Mouse (Mus musculus): Measurements from ENCODE around the gene Tmem246.

DNA sequence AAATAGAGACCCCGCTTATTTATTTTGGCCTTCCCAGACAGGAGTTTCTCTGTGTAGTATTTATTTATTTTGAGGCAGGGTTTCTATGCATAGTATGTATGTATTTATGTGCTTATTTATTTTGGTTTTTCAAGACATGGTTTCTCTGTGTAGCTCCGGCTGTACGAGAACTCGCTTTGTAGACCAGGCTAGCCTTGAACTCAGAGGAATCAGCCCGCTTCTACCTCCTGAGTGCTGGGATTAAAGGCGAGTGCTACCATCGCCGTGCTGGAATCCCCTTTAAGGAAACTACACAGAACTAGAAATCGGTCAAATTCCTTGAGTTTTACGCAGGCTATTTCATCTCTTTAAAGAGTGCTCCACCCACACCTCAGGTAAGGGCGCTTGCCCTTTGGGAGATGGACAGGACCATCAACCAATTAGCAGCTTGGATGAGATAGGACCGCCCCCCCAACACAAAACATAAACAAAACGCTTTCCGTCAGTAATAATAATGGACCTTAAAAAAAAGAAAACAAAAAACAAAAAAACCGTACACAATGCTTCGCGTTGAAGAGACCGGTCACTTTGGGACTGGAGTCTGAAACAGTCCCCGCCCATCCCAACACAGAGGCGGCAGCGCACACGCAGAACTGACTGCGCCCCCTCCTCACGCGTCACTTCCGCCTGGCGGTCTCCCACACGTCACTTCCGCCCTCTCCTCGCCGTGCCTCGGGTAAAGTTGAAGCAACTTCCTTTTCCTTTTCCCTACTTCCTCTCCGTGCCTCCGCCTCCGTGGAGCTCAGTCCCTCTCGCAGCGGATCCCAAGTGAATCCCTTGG, 33.9 kb upstream of the Tmem246 start, which contains the start of gene Rnf20:
- TF ChIP-seq CTCF (IDR thresholded peaks at IDR 0.05; ENCODE audit: borderline replicate concordance, control insufficient read depth, extremely low read depth, insufficient read depth, low read length, poor library complexity) = 0 out of 2 replicates have a peak, but pooled peaks have one; percentile 13
- peak; percentile 67; the same call in 1 of the 2 replicates for TF ChIP-seq POLR2A (IDR thresholded peaks at IDR 0.05; ENCODE audit: control insufficient read depth, extremely low read depth, insufficient read depth, low read length, poor library complexity)
